Mouse (Mus musculus) myocyte (in vitro differentiated cells): Measurements from ENCODE around the gene Slc22a6.

Source experiments
- MYOD1 ChIP-seq, 3 experiments: IDR thresholded peaks; one replicate each; pipeline ENCODE4 v1.6.1; 2011; ENCODE audit warnings: control low read depth in 2 of 3, low read depth in 2 of 3, mild to moderate bottlenecking in 2 of 3, moderate library complexity in 1 of 3; ENCODE audit not compliant: insufficient read length in 2 of 3, control insufficient read depth in 1 of 3
- MYOG ChIP-seq, 3 experiments: IDR thresholded peaks; one replicate each; pipeline ENCODE4 v1.6.1; 2011; ENCODE audit warnings: control low read depth in 2 of 3, low read depth in 2 of 3, mild to moderate bottlenecking in 2 of 3; ENCODE audit not compliant: insufficient read length in 2 of 3, control insufficient read depth in 1 of 3, insufficient read depth in 1 of 3

DNA sequence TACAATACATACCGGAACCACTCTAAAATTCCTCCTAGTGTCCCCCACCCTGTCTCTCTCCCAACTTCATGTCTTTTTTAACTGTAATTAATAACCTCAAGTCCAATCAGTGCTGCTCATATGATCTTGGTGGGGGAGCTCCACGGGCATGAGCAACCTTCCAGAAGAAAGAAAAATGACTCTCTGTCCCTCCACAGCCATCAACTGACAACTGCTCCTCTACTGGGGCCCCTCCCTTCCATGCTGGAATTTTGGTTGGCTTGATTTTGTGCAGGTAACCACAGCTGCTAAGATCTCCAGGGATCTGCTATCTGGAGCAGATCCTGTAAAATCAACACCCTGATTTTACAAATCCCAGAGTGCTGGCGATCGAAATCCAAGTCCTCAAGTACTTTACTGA, 40.4 kb upstream of the Slc22a6 start:
- TF ChIP-seq MYOG (IDR thresholded peaks at IDR 0.05; ENCODE audit: control insufficient read depth in 1 of 3, insufficient read depth in 1 of 3, insufficient read length in 2 of 3, low read depth in 2 of 3): no peak
- TF ChIP-seq MYOD1 (IDR thresholded peaks at IDR 0.05; ENCODE audit: control insufficient read depth in 1 of 3, insufficient read length in 2 of 3, low read depth in 2 of 3): no peak
